Mouse (Mus musculus) liver, adult (tissue): ENCODE results near the gene Shc4.

Experiments used
- GATA4 ChIP-seq: IDR thresholded peaks from 2 replicates; pipeline ENCODE4 v1.6.1; 2014; ENCODE audit warnings: mild to moderate bottlenecking, low read length; ENCODE audit not compliant: insufficient replicate concordance

The Shc4 gene

DNA sequence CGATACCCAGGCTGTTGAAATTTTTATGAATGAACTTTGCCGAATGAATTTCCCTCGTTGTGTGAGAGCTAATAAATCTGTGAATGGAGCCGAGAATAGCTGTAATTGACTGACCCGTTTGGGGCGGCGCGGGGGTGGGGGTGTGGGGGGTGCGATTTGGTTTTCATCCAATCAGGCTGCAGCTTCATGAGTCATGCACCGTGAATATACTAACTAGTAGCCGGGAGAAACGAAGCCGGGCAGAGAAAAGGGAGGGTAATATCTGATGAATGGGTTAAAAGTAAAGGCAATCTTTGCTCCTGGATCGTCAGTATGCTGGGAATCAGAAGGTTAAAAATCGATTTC is at the start of gene Shc4:
Gene Shc4, minus strand, starts transcription at position 63 of the 345 bp plus-strand sequence.
- no peak for TF ChIP-seq GATA4

DNA sequence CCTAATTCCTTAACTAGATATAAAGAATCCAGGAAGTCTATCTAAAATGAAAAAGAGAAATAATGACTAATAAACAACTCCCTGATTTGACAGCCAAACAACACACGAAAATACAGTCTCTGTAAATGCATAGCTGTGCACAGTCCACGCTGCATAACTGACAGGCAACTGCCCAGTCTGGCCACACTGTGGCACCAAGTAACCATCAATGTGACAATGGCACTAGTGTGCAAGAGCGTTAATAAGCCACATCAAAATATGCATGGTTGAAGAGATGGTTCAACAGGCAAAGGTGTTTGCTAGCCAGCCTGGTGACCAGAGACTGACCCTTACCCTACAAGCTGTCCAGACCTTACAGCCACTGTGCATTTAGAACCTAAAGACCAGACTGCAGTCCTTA is 41.1 kb upstream of the Shc4 start:
- no peak for TF ChIP-seq GATA4

DNA sequence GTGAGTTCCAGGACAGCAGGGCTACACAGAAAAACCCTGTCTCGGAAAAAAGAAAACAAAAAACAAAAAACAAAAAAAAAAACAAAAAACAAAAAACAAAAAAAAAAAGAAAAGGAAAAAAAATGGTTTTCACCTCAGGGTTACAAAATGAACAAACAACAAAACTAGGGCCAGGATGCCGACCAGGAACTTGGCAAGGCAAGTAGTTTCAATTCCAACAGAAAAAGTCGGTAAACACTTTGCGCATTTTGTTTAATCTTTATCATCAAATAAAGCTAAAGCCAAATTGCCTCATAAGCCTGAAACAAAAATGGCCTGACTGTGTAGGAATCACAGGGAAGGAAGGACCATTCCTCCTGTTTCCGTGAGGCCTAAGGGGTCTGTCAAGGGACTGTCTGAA is 40.6 kb upstream of the Shc4 start:
- no peak for TF ChIP-seq GATA4

DNA sequence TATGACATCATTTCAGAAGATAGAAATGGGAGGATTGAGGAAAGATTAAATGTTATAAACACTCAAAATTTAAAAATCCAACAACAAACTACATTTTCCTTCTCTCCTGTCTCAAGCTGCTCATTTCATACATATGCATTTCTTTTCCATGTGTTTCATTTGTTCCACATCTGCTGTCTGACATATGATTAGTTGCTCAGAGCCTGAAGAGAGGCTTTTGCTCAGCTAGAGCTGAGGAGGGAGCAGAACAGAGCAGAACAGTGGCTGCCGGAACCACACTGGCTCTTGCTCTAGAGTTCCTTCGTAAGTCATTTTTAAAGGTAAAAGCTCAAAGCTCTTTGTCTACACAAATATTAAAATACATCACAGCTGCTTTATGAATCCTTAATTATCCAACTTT is 25.4 kb upstream of the Shc4 start:
- TF ChIP-seq GATA4, result no peak

DNA sequence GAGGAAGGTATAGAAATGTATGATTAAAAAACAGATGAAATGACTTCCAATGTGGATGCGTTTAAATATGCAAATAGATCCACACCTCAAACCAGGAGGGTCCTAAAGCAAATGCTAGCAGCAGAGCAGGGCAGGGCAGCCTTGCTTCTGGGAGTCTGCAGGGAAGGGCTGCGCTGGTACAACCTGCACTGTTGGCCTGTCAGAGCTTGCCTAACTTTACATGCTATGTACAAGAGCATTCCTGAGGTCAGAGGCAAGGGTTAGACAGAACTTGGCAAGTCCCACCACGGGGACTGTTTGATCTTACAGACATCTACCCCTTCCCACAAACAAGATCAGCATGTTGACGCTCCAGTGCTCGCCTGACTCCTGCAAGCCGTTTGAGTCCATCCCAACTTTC is 15.4 kb upstream of the Shc4 start:
- no peak for TF ChIP-seq GATA4

DNA sequence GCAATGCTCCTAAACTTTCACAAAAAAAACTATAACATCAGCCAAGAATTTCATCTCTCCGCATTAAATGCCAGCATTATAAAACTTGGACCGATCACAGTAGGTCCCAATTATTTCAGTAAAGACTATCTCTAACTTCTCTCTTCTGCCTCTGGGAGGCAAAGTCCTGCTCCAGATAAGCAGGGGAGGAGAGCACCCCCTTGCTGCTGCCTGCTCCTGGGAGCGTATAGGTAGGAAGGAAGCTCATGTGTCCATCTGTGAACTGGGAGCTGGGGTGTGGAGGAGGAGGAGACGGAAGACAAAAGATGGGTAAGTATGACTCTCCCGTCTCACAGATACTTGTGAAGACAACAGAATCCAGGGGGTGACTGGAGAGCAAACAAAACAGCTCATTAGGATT is 14.8 kb upstream of the Shc4 start:
- TF ChIP-seq GATA4, result no peak

DNA sequence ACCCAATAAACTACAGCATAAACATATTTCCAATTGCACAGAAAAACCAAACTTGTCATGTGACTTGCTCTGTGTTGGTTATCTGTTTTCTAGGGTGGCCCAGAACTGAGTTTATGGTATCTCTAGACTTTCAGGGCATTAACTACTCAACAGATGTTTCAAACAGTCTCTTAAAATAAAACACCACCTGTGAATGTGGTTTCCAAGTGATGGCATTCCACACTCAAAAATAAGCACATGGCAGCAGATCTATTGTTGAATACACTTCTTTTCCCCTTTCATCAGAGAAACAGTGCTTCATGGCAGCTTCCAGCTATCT is 12.0 kb upstream of the Shc4 start:
- no peak for TF ChIP-seq GATA4

DNA sequence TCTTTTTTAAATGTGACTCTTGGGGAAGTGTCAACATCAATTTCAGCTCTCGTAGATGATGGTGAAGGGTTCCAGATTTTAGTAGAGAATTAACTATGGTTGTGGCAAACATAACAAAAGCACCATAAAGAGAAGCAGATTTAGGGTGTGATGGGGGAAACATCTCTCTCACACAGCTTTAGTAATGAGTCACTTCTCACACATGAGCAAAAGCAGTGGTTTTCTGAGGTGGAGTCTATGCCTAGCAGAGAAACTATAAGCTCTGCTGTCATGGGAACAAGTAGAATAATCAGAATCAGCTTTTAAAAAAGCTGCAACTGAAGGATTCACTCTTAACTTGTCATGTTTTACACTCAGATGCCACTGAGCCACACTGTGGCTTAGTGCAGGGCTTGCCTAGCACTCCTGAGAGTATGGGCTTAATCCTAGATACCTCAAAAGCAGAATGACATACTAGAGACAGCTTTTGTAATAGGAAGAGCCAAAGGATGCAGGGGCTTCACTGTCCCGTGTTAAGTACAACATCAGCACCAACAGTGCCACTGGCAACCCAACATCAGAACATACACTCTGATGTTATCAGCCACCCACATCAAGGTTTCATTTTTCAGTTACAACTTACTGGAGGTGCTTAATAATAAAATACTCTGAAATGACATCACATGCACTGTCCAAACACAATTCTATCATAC is 11.5 kb upstream of the Shc4 start:
- TF ChIP-seq GATA4, result no peak

DNA sequence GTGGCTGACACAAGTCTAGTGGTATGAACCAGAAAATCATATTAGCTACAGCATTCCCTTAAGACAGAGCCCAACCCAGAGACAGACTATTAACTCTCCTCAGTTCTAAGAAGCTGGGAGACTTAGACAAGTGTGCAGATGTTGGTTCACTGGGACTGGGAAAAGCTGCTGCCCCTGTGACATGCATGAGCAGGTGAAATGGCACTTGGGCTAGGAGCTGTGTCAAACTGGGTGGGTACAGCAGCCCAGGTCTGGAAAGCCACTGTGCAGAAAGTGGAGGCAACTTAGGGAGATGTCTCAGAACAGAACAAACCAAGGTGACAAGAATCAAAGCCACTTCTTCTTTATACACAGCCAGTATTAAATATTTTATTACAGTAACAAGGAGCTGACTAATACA is 10.8 kb upstream of the Shc4 start:
- no peak for TF ChIP-seq GATA4

DNA sequence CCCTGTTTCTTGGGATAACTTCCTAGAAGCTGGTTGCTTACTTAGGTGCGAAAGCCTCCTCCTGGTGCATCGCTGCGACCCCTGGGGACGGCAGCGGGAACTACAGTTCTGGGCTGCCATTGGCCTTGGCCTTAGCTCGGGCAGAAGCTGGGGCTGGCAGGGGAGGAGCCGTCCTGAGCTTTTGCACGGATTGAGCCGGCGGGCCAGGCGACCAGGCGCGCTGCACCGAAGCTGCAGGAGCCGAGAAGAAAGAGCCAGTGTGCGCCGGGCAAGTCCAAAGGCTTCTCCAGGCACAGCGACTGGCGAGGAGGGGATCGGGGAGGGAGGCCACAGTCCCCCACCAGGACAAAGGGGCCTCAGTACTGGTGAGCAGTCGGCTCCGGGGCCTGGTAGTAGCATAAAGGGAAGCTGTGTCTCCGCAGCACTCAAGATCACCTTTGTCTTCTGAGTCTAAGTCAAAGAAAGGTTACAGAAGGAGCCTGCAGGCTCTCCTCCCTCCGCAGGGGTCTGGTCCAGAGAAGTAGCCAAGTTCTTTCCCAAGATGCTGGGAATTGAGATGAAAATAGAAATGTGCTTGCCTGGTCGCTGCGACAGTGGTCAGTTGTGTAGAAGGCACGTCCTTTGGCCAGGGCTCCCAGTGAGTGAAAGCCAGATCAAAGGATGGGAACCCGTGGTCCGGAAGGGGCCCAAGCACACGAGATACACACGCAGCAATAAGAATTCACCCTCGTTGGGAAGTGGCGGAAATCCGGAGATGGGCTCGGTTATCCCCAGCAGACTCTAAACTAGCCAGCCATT is 8.0 kb upstream of the Shc4 start:
- no peak for TF ChIP-seq GATA4

DNA sequence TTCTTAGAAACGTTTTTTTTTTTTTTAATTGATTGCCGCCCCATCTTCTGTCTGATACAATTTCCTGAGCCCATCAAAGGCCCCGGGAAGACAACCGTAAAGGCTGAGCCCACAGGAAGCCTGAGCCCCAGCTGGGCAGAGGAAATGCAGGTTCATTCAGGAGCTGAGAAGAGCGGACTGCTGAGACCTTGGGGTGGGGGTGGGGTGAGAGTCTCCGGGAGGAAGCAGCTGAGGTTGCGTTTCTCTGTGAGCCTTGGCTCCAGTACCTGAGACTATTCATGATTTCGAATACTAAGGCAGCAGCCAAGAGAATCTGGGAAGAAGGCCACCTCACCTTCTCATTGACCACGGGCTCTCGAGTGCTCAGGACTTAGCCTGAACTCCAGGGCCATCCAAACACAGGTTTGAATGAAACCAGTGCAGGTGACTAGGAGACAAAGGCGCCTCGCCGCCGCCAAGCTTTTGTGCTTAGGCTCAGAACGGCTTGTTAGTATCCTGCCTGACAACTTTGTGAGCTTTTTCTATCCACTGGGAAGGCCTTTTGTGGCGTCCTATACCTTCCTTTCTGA is 682 bp upstream of the Shc4 start:
- TF ChIP-seq GATA4, result no peak

DNA sequence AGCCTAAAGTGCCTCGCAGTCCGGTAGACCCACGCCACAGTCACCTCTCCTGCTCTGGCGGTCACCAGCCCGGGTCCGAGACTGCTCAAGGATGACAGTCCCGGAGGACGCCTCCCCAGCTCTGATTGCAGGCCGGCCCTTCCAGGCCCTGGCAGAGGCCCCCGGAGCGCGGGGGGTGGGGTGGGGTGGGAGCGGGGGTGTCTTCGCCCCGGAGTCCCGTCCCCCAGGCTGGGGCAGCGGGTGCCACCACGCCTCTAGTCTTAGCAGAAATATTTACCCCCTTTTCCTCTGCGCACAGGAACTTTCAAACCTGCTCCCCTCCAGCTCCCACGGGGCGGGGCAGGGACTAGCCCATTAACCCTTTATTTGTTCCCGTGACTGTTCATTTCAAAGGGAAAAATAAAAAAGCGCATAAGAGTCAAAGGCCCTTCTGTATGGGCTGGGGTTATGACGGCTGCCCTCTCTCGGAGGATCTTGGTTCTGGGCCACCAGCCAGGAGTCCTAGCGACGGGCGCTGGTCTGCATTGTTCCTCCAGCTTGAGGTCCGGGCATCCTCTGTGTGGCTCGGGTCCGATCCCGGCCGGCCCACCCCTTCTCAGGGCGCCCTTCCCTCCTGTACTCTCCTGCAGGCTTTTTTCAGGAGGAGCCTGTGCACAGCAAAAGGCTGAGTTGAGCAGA is 401 bp downstream of the Shc4 start:
- TF ChIP-seq GATA4, result no peak

DNA sequence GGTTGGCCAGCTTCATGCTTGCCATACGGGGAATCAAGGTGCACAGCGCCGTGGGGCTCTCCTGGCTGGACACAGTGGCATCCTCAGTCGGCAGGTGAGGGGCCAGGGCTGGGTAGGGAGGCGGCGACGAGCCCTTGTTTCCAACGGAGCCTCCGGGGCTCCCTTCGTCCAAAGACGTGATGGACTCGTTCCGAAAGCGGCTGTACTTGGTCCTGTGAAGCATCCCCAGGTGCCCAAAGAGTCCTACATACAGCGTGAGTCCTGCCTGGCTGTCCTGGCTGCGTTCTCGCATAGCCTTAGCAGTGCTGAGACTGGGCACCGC is 901 bp downstream of the Shc4 start:
- no peak for TF ChIP-seq GATA4

DNA sequence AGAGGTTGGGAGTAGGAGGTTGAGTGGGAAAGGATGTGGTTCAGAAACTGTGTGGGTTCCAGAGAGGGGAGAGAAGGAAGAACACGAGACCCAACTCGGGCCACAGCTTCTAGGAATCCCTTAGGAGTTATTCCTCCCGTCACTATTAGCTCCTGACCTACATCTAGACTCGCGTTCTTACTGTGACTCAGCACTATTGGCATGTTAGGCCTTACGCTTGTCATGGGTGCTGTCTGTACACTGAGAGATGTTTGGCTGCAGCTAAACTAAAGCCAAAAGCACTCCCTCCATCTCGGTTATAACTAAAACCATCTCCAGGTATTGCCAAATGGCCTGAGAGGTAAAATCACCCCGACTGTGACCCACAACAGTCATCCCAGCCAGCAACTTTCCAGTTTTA is 7.3 kb downstream of the Shc4 start:
- no peak for TF ChIP-seq GATA4

DNA sequence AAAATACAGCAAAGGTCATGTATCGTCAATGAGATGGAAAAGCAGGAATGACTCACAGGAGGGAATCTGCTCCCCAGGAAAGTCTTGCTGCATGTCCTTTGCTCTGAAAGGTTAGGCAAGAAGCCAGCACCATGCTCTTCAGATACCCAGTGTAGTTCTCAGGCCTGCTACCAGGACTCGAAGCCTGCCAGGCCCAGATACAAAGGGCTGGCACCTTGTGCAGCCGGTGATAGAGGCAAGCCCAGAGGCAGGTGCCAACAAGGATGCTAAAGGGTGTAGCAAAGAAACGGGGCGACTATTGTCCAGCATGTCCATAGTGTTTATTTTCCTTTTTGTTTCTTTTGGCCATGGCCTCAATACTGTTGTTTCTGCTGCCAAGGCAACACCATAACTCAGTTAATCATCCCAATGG is 17.4 kb downstream of the Shc4 start:
- TF ChIP-seq GATA4, result no peak
